Mouse (Mus musculus) left cerebral cortex, postnatal 25 days (tissue): ENCODE data around the gene Mast4. TPM values are rescaled to one million over a fixed set of nuclear protein-coding genes. Genes with fewer than 3 reads are reported as not detected.
"Not testable (repeated sequence)": the region's sequence is repeated elsewhere in the genome, so short reads cannot be mapped to it uniquely, and the experiment has no call there.

Experiments
- DNase-seq, 2 experiments: peaks; one replicate each; pipeline ENCODE4 v3.0.0; 2022; ENCODE audit warnings: low spot score in 2 of 2, mixed read lengths in 1 of 2
- intact Hi-C: fragments of 180-260 bp; cut with DNase I; formaldehyde crosslinking; loops from one replicate; pipeline ENCODE4 v1.15.1; 2025
- total RNA-seq, 2 experiments: library from RNA; stranded (reverse); gene quantifications; 2 replicates each; pipeline ENCODE4 v1.2.3; 2021

Gene Mast4
- 10 to 100 TPM; 41.2 to 46.7 TPM for total RNA-seq

DNA sequence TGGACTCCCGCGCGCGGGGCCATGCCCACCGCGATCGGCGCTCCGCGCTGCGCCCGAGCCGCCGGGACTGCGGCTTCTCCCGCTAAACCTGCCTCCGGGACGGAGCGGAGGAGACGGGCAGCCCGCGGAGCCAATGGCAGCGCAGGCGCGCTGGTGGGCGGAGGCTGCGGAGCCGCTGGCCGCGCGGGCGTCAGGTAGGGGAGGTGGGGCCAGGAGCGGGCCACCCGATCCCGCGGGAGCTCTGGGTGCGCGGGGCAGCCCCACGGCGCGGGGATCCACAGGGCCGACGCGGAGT lies at the start of gene Mast4:
TSS of gene Mast4 (minus strand) at position 106 of the 295 bp plus-strand sequence.
- intact Hi-C loops: loop anchor here (2.0 kb wide), 2 partner anchors 126 to 162 kb away; no protein-coding TSS in a partner anchor
- peak; percentile 89 to 92 for DNase-seq

DNA sequence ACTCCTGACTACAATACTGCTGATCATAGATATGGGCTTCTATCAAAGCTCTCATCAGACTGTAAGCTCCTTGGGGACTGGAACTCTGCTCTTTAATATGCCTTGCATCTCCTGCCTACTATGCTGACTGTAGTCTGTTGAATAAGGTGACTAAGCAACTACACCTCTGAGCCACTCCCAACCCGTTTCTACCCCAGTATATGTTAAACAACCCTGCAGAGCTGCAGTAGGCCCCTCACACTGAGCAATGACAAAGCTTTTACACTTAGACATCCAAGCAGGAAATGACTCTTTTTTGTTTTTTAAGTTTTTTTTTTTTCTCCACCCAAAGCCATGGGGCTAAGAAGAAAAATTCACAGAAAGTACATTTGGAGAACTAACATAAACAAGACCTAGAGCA lies 40.2 kb upstream of the Mast4 start:
- intact Hi-C loops: no loop called here
- DNase-seq: no peak

DNA sequence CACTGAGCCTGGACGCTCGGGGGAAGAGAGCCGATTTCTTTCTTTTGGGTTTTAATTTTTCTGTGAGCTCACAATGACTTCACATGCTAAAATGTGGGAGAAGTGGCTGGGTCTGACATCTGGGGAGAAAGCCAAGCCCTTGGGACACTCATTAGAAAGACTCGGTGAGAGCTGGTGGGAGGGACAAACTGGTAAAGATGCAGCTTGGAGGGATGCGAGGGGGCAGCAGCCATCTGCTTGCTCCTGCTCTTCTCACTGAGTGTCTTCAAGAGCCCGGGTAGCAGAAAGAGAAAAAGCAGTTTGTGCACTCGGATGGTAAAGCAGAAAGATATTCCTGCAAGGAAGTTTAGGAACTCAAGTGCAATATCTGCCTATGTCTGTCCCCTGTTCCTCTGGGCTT lies 34.9 kb upstream of the Mast4 start:
- DNase-seq: peak; percentile 21 to 86
- intact Hi-C loops: no loop called here

DNA sequence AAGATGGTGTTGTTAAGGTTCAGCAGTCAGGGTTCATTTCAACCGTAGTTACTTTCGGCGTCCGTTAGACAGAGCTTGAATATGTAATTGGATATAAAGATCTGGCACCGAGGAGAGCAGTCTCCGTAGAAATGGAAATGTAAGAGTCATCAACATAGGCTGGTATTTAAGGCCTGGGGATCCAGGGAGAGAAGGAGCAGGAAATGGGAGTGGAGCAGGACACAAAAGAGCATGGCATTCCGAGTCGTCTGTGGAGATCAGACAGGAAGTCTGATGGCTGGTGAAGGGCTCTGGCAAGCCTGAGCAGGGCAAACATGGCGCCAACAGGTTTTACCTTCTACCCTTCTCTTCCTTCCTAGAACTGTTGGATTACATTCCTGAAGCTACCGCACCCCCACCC lies 28.9 kb upstream of the Mast4 start:
- intact Hi-C loops: no loop called here
- DNase-seq: no peak

DNA sequence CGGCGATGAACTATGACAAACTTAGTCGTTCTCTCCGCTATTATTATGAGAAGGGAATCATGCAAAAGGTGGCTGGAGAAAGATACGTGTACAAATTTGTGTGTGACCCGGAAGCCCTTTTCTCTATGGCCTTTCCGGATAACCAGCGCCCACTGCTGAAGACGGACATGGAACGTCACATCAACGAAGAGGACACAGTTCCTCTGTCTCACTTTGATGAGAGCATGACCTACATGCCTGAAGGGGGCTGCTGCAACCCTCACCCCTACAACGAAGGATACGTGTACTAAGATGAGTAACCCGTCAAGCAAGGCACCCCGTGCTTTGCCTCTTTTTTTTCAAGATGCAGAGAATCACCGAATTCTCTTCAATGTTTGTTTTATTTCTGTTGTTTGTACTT lies 23.1 kb upstream of the Mast4 start:
- intact Hi-C loops, DNase-seq: not testable (repeated sequence)

DNA sequence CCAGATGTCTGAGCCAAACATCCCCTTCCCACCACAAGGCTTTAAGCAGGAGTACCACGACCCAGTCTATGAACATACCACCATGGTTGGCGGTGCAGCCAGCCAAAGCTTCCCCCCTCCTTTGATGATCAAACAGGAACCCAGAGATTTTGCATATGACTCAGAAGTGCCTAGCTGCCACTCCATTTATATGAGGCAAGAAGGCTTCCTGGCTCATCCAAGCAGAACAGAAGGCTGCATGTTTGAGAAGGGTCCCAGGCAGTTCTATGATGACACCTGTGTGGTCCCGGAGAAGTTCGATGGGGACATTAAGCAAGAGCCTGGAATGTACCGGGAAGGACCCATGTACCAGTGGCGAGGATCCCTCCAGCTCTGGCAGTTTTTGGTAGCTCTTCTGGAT lies 22.6 kb upstream of the Mast4 start:
- intact Hi-C loops, DNase-seq: not testable (repeated sequence)

DNA sequence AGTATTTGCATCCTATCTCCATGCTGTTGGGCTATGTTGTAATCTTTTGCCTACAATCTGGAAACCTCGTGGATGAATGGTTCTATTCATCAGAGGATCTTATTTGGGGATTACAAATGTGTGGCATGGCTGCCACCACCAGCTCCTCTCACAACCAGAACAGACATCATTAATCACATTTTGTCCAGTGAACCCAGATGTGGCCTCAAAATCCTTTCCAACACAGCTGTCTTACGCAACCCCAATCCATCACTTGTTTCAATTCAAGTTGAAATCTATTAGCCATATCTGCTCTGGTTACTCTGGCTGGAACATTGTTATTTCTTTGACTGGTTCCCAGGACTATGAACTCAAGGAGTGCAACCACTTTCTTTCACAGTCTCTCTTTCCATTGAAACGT lies 20.4 kb upstream of the Mast4 start:
- DNase-seq: no peak
- intact Hi-C loops: no loop called here

DNA sequence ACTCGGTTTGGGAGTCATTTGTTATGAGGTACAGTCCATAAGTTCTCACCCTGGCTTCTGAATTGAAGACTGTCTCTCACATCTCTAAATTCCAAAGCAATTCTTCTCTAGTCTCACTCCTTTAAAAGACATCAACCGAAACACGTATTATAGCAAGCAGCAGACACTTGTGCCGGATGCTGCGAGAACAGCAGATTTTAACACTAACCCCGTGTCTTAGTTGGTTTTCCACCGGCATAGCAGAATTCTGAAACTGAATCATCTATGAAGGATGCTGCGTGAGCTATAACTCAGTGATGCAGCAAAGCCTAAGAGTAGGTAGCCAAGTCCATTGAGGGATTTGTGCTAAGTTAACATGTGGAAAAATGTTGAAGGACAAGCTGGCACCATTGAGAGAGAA lies 10.5 kb upstream of the Mast4 start:
- DNase-seq: peak in 1 of 2 experiments; percentile 35
- intact Hi-C loops: no loop called here

DNA sequence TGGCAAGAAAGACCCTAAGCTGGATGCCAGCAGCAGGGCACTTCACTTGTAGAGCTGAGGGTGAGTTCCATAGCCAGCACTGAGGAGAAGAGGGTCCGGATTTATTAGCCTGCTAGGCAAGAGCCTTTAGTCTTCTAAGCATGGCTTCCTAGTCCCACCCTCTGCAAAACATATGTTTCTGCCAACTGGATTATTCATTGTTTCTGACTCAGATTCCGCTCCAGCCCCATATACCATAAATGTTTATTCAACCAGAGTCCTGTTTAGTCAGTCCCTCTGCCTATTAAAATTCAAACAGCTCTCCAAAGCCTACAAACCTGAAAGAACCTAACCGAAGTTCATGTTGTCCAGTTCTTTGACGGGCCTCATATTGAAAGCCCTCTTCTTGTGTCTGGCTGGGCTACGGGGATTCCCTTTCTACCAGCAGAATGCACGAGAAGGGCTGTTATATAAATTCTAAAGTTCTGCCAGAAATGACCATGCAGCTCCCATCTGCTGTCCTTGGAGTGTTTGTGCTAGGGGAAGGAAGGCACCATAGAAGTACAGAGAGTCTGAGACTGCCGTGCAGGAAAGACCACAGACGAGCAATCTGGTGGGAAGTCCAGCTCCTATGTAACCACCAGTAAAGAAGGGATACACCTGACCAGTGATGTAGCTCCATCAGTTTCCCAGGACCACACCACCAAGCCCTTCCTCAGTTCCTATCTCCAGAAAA lies 9.9 kb upstream of the Mast4 start:
- DNase-seq: peak; percentile 12 to 64
- intact Hi-C loops: no loop called here

DNA sequence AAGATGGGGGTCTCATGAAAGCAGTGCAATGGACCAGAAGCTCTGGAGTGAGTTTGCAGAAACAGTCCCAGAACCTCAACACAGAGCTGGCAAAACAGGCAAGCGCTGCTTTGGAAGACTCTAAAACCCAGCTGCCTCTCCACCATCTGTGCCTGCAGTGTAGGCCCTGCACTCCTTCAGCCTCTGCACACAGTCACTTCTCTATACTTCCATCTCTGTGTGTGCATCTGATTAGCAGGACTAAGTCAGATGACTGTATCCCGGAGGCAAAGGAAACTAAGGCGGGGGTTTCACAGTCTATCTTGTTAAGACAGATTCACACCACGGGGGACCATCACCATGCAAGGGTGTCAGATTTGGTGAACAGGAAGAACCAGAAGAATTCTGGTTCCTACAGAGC lies 6.7 kb upstream of the Mast4 start:
- intact Hi-C loops: loop anchor here (2.0 kb wide), 1 partner anchor 300 kb away; no protein-coding TSS in a partner anchor
- peak; percentile 14 to 83 for DNase-seq

DNA sequence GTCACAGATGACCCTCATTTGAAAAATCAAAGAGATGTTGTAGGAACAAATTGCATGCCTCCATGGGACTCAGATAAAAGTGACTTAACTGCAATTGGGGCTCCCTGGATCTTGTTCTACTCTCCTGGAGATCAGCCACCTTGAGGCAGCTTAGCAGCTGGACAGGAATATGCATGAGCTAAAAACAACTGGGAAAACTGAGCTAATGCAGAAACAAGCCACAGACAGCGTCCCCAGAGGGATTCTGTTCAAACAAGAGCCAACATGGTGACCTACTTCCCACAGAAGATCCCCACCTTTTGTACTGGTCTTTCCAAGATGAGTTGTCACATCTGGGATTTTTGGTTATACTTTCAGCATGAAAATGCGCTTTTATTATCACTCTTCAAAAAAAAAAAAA lies 4.3 kb upstream of the Mast4 start:
- intact Hi-C loops: no loop called here
- DNase-seq: no peak

DNA sequence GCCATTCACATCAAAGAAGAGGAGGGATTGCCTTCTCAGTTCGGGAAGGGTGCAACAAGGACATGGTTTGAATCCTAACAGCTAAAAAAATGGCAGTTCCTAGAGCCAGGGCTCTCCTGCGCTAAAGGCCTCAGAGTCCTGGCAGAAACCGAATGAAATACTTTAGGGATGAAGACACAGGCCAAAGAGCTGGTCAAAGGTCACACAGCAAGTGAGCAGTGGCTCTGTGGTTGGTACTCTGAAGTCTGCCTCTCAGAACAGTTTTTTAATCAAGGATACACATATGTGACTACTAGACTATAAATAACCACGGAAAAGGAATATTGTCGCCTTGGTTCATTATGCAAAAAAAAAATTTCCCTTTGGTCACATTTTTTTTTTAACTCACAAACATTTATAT lies 1.9 kb upstream of the Mast4 start:
- no peak for DNase-seq
- intact Hi-C loops: no loop called here

DNA sequence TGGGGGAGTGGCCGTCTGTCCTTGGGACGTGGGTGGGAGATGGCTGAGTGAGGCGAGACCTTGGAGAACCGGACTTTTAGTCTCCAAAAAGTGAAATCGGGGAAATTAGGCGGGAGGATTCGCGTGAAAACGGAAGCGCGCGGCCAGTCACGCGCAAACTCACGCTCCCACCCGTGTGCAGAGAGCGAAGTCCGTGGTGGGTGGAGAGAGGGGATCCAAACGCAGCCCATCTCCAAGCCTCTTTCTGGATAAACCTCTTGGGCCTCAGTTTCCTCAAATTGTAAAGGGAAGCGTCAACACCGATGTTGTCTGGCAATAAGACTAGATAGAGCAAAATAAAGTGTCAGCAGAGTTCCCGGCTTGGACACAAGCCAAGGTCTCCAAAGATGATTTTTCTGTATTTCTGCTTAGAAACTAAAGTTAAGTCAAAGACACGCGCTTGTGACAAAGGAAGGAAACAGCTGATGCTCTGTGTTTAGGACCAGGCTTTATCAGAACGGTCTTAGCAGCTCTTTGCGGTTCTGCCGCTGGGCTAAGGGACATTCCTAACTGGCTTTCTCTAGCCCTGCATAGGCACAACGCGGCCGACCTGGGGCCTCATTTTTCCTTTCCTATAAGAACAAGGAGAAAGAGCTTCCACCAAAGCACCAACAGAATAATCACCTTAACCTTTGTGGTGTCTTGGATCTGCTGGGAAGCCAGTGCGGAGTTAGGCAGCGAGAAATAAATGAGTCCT lies 594 bp upstream of the Mast4 start:
- intact Hi-C loops: loop anchor here (2.0 kb wide), 2 partner anchors 126 to 162 kb away; no protein-coding TSS in a partner anchor
- DNase-seq: peak; percentile 8 to 12

DNA sequence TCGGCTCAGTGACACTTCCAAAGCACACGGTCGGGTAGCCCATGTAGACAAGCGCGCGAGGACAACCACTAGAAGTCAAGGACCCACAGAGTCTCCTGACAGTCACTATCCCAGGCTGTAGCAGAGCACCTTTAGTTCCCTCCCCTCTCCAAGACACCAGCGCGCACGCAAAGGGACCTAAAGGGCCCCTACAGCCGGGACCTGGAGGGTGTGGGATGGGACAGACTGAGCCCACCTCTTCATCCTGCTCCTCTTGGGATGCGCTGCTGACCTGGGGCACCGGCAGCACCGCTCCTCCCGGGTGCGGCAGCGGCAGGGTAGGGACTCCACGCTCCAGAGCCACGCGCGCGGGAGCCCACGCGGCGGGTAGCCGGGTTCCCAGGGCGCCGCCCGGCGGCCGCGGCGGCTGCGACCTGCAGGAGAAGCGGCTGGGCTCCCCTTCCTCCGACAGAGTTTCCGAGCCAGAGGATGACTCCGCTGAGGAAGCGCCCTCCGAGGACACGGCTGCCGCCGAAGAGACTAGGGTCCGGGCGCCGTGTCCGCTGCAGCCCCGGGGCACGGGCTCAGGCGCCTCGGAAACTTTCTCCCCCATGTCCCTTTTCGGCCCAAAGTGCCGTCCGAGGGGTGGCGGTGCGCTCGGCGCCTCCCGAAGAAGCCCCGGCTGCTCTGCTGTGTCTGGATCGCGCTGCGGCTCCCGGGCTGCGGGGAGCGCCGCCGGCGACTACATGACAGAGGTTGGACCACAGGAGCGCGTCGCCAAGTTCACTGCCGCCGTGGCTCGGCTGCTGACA lies 501 bp downstream of the Mast4 start:
- intact Hi-C loops: loop anchor here (2.0 kb wide), 2 partner anchors 125 to 161 kb away; no protein-coding TSS in a partner anchor
- DNase-seq: peak; percentile 59 to 60

DNA sequence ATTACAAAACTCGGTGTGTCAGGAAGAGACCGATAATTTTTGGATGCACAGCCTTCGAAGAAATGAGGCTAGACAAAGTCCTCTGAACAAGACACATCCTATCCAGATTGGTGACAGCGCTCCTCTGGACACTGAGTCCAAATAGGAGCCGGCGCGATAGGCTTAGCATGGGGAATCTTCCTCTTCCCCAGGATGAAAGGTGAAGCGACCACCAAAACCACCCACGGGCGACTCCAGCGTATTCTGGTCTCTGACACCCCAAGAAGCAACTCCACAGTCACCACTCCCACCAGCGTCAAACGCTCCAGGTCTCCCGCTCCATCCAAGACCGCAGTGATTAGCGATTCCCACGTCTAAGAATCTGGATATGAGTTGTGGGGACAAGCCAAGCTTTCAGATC lies 1.1 kb downstream of the Mast4 start:
- DNase-seq: peak in 1 of 2 experiments; percentile 24
- intact Hi-C loops: no loop called here

DNA sequence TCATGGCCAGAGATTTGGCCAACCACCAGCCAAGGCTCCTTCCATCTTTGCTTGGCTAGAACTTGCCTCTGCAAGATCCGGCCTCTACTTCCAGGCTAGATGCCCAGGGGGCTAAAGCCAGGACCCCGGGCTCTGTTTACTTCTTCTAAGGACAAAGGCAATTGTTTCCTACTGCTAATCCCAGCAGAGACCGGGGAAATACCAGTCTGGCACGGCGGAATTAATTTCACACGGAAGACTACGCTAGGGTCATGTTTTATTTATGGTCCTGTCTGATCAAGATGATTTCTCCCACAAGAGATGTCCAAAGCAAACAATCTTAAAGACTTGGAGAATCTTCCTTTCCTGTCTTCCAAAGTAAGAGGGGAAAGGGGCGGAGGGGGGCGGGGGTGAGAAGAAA lies 1.6 kb downstream of the Mast4 start:
- intact Hi-C loops: no loop called here
- no peak for DNase-seq

DNA sequence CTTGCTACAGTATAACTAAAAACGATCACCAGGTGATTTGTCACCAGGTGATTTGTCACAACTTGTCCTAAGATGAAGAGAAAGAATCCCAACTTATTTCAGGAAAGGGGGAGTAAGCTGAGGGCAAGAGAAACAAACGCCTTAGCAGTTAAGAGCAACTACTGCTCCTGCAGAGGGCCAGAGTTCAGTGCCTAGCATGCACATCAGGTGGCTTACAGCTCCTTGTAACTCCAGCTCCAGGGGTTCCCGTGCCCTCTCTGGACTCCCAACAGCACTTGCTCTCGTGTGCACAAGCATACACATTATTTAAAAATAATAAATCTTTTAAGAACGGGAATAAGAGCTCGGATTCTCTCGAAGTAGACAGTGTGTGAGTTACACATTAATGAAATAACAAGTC lies 3.2 kb downstream of the Mast4 start:
- DNase-seq: no peak
- intact Hi-C loops: no loop called here

DNA sequence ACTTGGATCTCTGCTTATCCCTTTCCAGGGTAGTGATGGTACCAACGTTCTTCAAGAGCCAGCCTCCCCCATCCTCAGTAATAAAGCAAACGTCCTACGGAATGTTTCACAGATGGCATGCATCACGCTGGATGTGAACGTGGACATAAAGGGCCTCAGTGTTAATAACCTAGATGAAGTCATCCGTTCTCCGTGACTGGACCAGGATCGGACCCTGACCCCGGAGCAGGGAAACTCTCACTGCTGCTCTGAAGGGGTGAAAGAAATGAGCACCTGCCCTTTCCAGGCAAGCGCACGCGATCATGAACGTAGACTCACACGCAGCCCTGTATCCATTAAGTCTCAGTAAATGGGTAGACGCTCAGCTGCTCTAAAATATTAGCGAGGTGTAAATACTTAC lies 6.0 kb downstream of the Mast4 start:
- intact Hi-C loops: no loop called here
- DNase-seq: no peak

DNA sequence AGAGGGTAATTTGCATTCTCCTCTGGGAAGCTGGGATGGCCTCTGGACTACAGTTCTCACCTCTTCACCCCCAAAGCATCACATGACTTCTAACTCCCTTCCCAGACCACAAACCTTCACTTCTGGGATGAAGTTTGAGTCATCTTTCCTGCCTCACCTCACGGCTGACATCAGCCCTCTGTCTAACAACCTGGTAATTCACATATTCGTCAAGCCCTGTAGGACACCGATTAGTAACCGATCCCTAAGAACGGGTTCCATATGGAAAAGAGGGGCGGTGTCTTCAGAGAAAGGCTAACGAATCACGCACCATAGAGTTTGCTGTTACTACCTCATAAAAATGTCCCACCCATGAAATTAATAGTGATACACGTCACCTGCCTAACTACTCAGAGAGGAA lies 6.5 kb downstream of the Mast4 start:
- DNase-seq: no peak
- intact Hi-C loops: no loop called here

DNA sequence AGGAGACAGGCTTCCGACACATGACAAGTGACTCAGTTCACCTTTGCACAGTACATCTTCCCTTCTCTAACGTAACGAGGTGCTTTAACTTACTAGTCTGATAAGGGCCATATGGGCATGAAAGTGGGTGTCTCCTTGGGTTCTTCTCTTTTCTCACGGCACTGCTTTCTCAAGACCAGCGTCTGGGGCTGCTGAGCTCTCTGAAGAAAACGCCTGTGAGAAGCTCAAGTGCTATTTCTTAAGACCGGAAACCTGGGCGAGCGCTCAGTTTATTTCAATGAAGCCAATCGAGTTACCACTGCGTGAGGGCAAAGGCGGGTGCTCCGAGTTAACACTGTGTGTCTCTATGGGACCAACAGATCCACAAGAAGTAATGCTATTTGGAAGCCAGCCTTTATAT lies 8.1 kb downstream of the Mast4 start:
- no peak for DNase-seq
- intact Hi-C loops: no loop called here
